Mouse (Mus musculus): Measurements from ENCODE around the gene Zbtb7a.

GRCm38 (mm10) chr10:81134966-81135681 is at the start of gene Zbtb7a:
- TF ChIP-seq GATA1 (IDR thresholded peaks at IDR 0.05; ENCODE audit: low read length) = no peak
- no peak for TF ChIP-seq TAL1 (IDR thresholded peaks at IDR 0.05; ENCODE audit: low read length)

All from erythroblast, embryonic 14.5 days (primary cell).